Mouse (Mus musculus): Measurements from ENCODE around the gene Tbc1d7. TPM values are rescaled to one million over a fixed set of nuclear protein-coding genes. Genes with fewer than 3 reads are reported as not detected.

The Tbc1d7 gene
- total and polyA plus RNA-seq, 2 experiments from 2014 or later: 39.9 to 86.6 TPM

GRCm38 (mm10) chr13:43206118-43206683, 34.9 kb upstream of the Tbc1d7 start:
- Histone ChIP-seq H3K27me3 (ENCODE audit: insufficient read depth, low read length) (no peaks in the 10 kb centered on the region), H3K36me3 (ENCODE audit: insufficient read depth, low read length) (no peaks in the 10 kb centered on the region), H3K4me1 (ENCODE audit: insufficient read depth, low read length) (peaks cover 5% of the 10 kb centered on the region; the same call in 1 of the 2 replicates), H3K9ac (replicated peaks; ENCODE audit: low read length) (no peak overlapping the region), H3K27ac (0 out of 2 replicates have a peak overlapping the region, but pooled peaks have one; percentile 11), H3K4me2 (ENCODE audit: low read depth, low read length) (no peak overlapping the region), H3K4me3 (ENCODE audit: low read length) (no peak overlapping the region), H3K9me3 (ENCODE audit: low read length) (no peaks in the 10 kb centered on the region)
- ATAC-seq (peak; percentile 61), DNase-seq (ENCODE audit: low spot score) (no peak)
- 75% methylated on average over 12 of the region's 12 CpGs for WGBS
- TF ChIP-seq CTCF (IDR thresholded peaks at IDR 0.05; ENCODE audit: low read depth): no peak

GRCm38 (mm10) chr13:43203641-43204040, 32.3 kb upstream of the Tbc1d7 start:
- Histone ChIP-seq H3K27ac (no peak overlapping the region), H3K9ac (replicated peaks; ENCODE audit: low read length) (no peak overlapping the region), H3K36me3 (ENCODE audit: insufficient read depth, low read length) (no peaks in the 10 kb centered on the region), H3K4me3 (ENCODE audit: low read length) (no peak overlapping the region), H3K4me1 (ENCODE audit: insufficient read depth, low read length) (peaks cover 5% of the 10 kb centered on the region; the same call in 1 of the 2 replicates), H3K27me3 (ENCODE audit: insufficient read depth, low read length) (no peaks in the 10 kb centered on the region), H3K9me3 (ENCODE audit: low read length) (no peaks in the 10 kb centered on the region), H3K4me2 (ENCODE audit: low read depth, low read length) (no peak overlapping the region)
- no peak for DNase-seq (ENCODE audit: low spot score)
- no peak for ATAC-seq
- WGBS: 53% methylated on average over 5 of the region's 5 CpGs
- TF ChIP-seq CTCF (IDR thresholded peaks at IDR 0.05; ENCODE audit: low read depth): no peak

- DNase-seq (ENCODE audit: low spot score): no peak
- H3K27ac ChIP-seq: no peak overlapping the region
- no peaks in the 10 kb centered on the region for H3K27me3 ChIP-seq (ENCODE audit: insufficient read depth, low read length)
- ATAC-seq: no peak
- no peak overlapping the region for H3K4me2 ChIP-seq (ENCODE audit: low read depth, low read length)
- no peak overlapping the region for H3K4me3 ChIP-seq (ENCODE audit: low read length)
- no peaks in the 10 kb centered on the region for H3K36me3 ChIP-seq (ENCODE audit: insufficient read depth, low read length)
- no peak overlapping the region for H3K9ac ChIP-seq (replicated peaks; ENCODE audit: low read length)
- peaks cover 5% of the 10 kb centered on the region; the same call in 1 of the 2 replicates for H3K4me1 ChIP-seq (ENCODE audit: insufficient read depth, low read length)
- 80% methylated on average over 7 of the region's 7 CpGs for WGBS
- peak; percentile 23 for TF ChIP-seq CTCF (IDR thresholded peaks at IDR 0.05; ENCODE audit: low read depth)
- H3K9me3 ChIP-seq (ENCODE audit: low read length): no peaks in the 10 kb centered on the region
Measured at GRCm38 (mm10) chr13:43203234-43203633, 31.9 kb upstream of the Tbc1d7 start.

- Histone ChIP-seq H3K4me1 (ENCODE audit: insufficient read depth, low read length) (peaks cover 5% of the 10 kb centered on the region; the same call in 1 of the 2 replicates), H3K4me3 (ENCODE audit: low read length) (no peak overlapping the region), H3K27me3 (ENCODE audit: insufficient read depth, low read length) (no peaks in the 10 kb centered on the region), H3K36me3 (ENCODE audit: insufficient read depth, low read length) (no peaks in the 10 kb centered on the region), H3K9me3 (ENCODE audit: low read length) (no peaks in the 10 kb centered on the region), H3K27ac (no peak overlapping the region), H3K4me2 (ENCODE audit: low read depth, low read length) (no peak overlapping the region), H3K9ac (replicated peaks; ENCODE audit: low read length) (no peak overlapping the region)
- no peak for DNase-seq (ENCODE audit: low spot score)
- WGBS: 87% methylated on average over 10 of the region's 10 CpGs
- no peak for TF ChIP-seq CTCF (IDR thresholded peaks at IDR 0.05; ENCODE audit: low read depth)
- no peak for ATAC-seq
Measured at GRCm38 (mm10) chr13:43202351-43202750, 31.1 kb upstream of the Tbc1d7 start.

GRCm38 (mm10) chr13:43201033-43201432, 29.7 kb upstream of the Tbc1d7 start:
- peak; percentile 69 for DNase-seq (ENCODE audit: low spot score)
- Histone ChIP-seq H3K4me2 (ENCODE audit: low read depth, low read length) (no peak overlapping the region), H3K36me3 (ENCODE audit: insufficient read depth, low read length) (no peaks in the 10 kb centered on the region), H3K27me3 (ENCODE audit: insufficient read depth, low read length) (no peaks in the 10 kb centered on the region), H3K27ac (no peak overlapping the region), H3K9ac (replicated peaks; ENCODE audit: low read length) (no peak overlapping the region), H3K4me3 (ENCODE audit: low read length) (no peak overlapping the region), H3K4me1 (ENCODE audit: insufficient read depth, low read length) (peaks cover 5% of the 10 kb centered on the region; the same call in 1 of the 2 replicates), H3K9me3 (ENCODE audit: low read length) (no peaks in the 10 kb centered on the region)
- TF ChIP-seq CTCF (IDR thresholded peaks at IDR 0.05; ENCODE audit: low read depth): peak; percentile 80
- ATAC-seq: peak; percentile 50
- WGBS: 44% methylated on average over 22 of the region's 22 CpGs

- peaks cover 5% of the 10 kb centered on the region; the same call in 1 of the 2 replicates for H3K4me1 ChIP-seq (ENCODE audit: insufficient read depth, low read length)
- no peak overlapping the region for H3K4me3 ChIP-seq (ENCODE audit: low read length)
- no peak overlapping the region for H3K9ac ChIP-seq (replicated peaks; ENCODE audit: low read length)
- peak; percentile 47 for TF ChIP-seq CTCF (IDR thresholded peaks at IDR 0.05; ENCODE audit: low read depth)
- no peak overlapping the region for H3K27ac ChIP-seq
- 77% methylated on average over 22 of the region's 22 CpGs for WGBS
- H3K4me2 ChIP-seq (ENCODE audit: low read depth, low read length): no peak overlapping the region
- no peaks in the 10 kb centered on the region for H3K27me3 ChIP-seq (ENCODE audit: insufficient read depth, low read length)
- ATAC-seq (peak; percentile 19; the same call in 1 of the 2 replicates), DNase-seq (ENCODE audit: low spot score) (no peak)
- no peaks in the 10 kb centered on the region for H3K9me3 ChIP-seq (ENCODE audit: low read length)
- H3K36me3 ChIP-seq (ENCODE audit: insufficient read depth, low read length): no peaks in the 10 kb centered on the region
Measured at GRCm38 (mm10) chr13:43200473-43200872, 29.2 kb upstream of the Tbc1d7 start.

GRCm38 (mm10) chr13:43199749-43200148, 28.4 kb upstream of the Tbc1d7 start:
- DNase-seq (ENCODE audit: low spot score) (peak; percentile 34), ATAC-seq (no peak)

More at GRCm38 (mm10) chr13:43199749-43200148, 28.4 kb upstream of the Tbc1d7 start:
- peak; percentile 63 for TF ChIP-seq CTCF (IDR thresholded peaks at IDR 0.05; ENCODE audit: low read depth)
- no peak overlapping the region for H3K4me3 ChIP-seq (ENCODE audit: low read length)
- no peaks in the 10 kb centered on the region for H3K36me3 ChIP-seq (ENCODE audit: insufficient read depth, low read length)
- peaks cover 5% of the 10 kb centered on the region; the same call in 1 of the 2 replicates for H3K4me1 ChIP-seq (ENCODE audit: insufficient read depth, low read length)
- H3K27me3 ChIP-seq (ENCODE audit: insufficient read depth, low read length): no peaks in the 10 kb centered on the region
- no peaks in the 10 kb centered on the region for H3K9me3 ChIP-seq (ENCODE audit: low read length)
- H3K4me2 ChIP-seq (ENCODE audit: low read depth, low read length): no peak overlapping the region
- WGBS: 69% methylated on average over 5 of the region's 5 CpGs
- H3K27ac ChIP-seq: no peak overlapping the region
- H3K9ac ChIP-seq (replicated peaks; ENCODE audit: low read length): no peak overlapping the region
